9 mouse cellular contexts compared by ENCODE assay signal in genomic region chr1:135105124-135105523, GRCm38 (mm10). TPM values are rescaled to one million over a fixed set of nuclear protein-coding genes. Genes with fewer than 3 reads are reported as not detected.
A peak's percentile ranks its signal among the peaks of the same experiment; 100 is the strongest.
DNase-seq lines count a peak whose midpoint lies in the region; ATAC-seq and TF ChIP-seq lines count a peak whose summit lies in the region.
"Had no signal": no experiment of that assay in that cellular context is flagged by ENCODE, and none has a peak within 500 bp of the region (broad histone marks: within the 10 kb centered on the region; RNA-seq: fewer than 3 reads in every experiment).

Lgr6 (minus strand) TSS chr1:135105276.

- 2% methylated on average over 38 of the region's 40 CpGs for whole genome bisulfite sequencing in heart, embryonic 13.5 days
- WGBS in limb, embryonic 13.5 days: under 1% methylated on average over 37 of the region's 40 CpGs

- H3K36me3 ChIP-seq in G1E (replicated peaks): peaks cover 19% of the 10 kb centered on the region
- no peaks in the 10 kb centered on the region for H3K36me3 ChIP-seq in heart, embryonic 13.5 days
- no peaks in the 10 kb centered on the region for H3K36me3 ChIP-seq in limb, embryonic 13.5 days

- H3K27me3 ChIP-seq in G1E (ENCODE audit: insufficient read depth, low read length): peaks cover 48% of the 10 kb centered on the region
- H3K27me3 ChIP-seq in heart, embryonic 13.5 days (replicated peaks): peaks cover 91% of the 10 kb centered on the region
- H3K27me3 ChIP-seq in limb, embryonic 13.5 days: peaks cover 79% of the 10 kb centered on the region

- peak; percentile 23 for DNase-seq in adrenal gland, adult 2 months
- no peak for DNase-seq in adrenal gland, adult (ENCODE audit: inconsistent age in 2 of 2, low spot score in 1 of 2)
- DNase-seq in G1E (ENCODE audit: low spot score): no peak
- peak; percentile 37 for DNase-seq in retina, embryonic 14.5 days (ENCODE audit: low spot score)
- DNase-seq in urinary bladder, postnatal 25 days (ENCODE audit: low spot score): no peak
- no peak for DNase-seq in gastrocnemius, postnatal 14 days

- TF ChIP-seq CTCF in G1E (IDR thresholded peaks at IDR 0.05; ENCODE audit: low read depth, low read length): no peak

- H3K4me2 ChIP-seq in heart, embryonic 13.5 days: peak within 1 kb of the TSS; percentile 78
- peak within 1 kb of the TSS; percentile 76 for H3K4me2 ChIP-seq in limb, embryonic 13.5 days (replicated peaks)

- H3K4me1 ChIP-seq in G1E (ENCODE audit: insufficient read depth, low read depth, low read length): peaks cover 35% of the 10 kb centered on the region
- peaks cover 14% of the 10 kb centered on the region for H3K4me1 ChIP-seq in heart, embryonic 13.5 days
- H3K4me1 ChIP-seq in limb, embryonic 13.5 days: peaks cover 19% of the 10 kb centered on the region

- no peak within 1 kb of the TSS for H3K27ac ChIP-seq in heart, embryonic 13.5 days (replicated peaks)
- H3K27ac ChIP-seq in limb, embryonic 13.5 days: no peak within 1 kb of the TSS

- ATAC-seq in G1E (ENCODE audit: extremely low read depth, insufficient number of reproducible peaks, low FRiP score, poor library complexity, severe bottlenecking): no peak
- ATAC-seq in heart, embryonic 13.5 days (ENCODE audit: extremely low read depth, insufficient number of reproducible peaks, low FRiP score, low TSS enrichment): no peak
- peak; percentile 45; the same call in 1 of the 2 replicates for ATAC-seq in limb, embryonic 13.5 days (ENCODE audit: low FRiP score, low read depth)

- peak within 1 kb of the TSS; percentile 71 for H3K9ac ChIP-seq in heart, embryonic 13.5 days
- peak within 1 kb of the TSS; percentile 59 for H3K9ac ChIP-seq in limb, embryonic 13.5 days

- intact Hi-C loops in gastrocnemius, postnatal 14 days (cut with DNase I; ENCODE audit: low total_unique reads): no loop called here

- H3K9me3 ChIP-seq in G1E (replicated peaks): no peaks in the 10 kb centered on the region
- H3K9me3 ChIP-seq in heart, embryonic 13.5 days: no peaks in the 10 kb centered on the region
- H3K9me3 ChIP-seq in limb, embryonic 13.5 days: no peaks in the 10 kb centered on the region

- peak within 1 kb of the TSS; percentile 34; the same call in 1 of the 2 replicates for H3K4me3 ChIP-seq in G1E (ENCODE audit: low read depth, low read length)
- peak within 1 kb of the TSS; percentile 55 for H3K4me3 ChIP-seq in heart, embryonic 13.5 days
- peak within 1 kb of the TSS; percentile 50 for H3K4me3 ChIP-seq in limb, embryonic 13.5 days

RNA-seq across cellular contexts. Expression of gene Lgr6, which starts in this region (rescaled TPM):
- 1 to 10 TPM; 2.0 to 3.6 TPM for total RNA-seq in adrenal gland, adult 2 months (2021)
- 1.1 and 1.8 TPM in 2 replicates for polyA plus RNA-seq in adrenal gland, adult 2 months (2012; rRNA removed)
- 0.30 TPM in 1 of 2 replicates, not detected in the other for total RNA-seq in G1E (2014; fragmentation: Nextera tagmentation)
- 0.12 and 0.38 TPM in 2 replicates for total RNA-seq in G1E (2017)
- polyA plus RNA-seq in G1E (2012): 0.43 and 0.54 TPM in 2 replicates
- 1.3 and 2.7 TPM in 2 replicates for polyA plus RNA-seq in heart, embryonic 13.5 days (2015; fragmentation: Nextera tagmentation; extraction: Ambion mirVana)
- 2.7 and 2.8 TPM in 2 replicates for polyA plus RNA-seq in limb, embryonic 13.5 days (2015; fragmentation: Nextera tagmentation; extraction: Ambion mirVana)
- 1 to 10 TPM in 1 of 2 experiments, under 1 TPM in 1; 0.88 to 1.1 TPM for total RNA-seq in gastrocnemius, postnatal 14 days (2021)
- total RNA-seq: hematopoietic stem cell, adult 5-6 weeks had no signal

Comparison
In these comparisons a context has a peak if more than half of its experiments do, and no peak if none do; other contexts are left out.
1. DNase-seq: peak in adrenal gland, adult 2 months (single experiment) and retina, embryonic 14.5 days (single experiment); none in adrenal gland, adult (0 of 2), G1E (single experiment), urinary bladder, postnatal 25 days (single experiment) and gastrocnemius, postnatal 14 days (single experiment).
2. Peak in every context shown above with its lines, with median percentiles within 50 percentile points of each other: H3K4me3 ChIP-seq.